Mouse (Mus musculus): ENCODE data around the gene Gja5. TPM values are rescaled to one million over a fixed set of nuclear protein-coding genes. Genes with fewer than 3 reads are reported as not detected.
"Not testable (repeated sequence)": the region's sequence is repeated elsewhere in the genome, so short reads cannot be mapped to it uniquely, and the experiment has no call there.

Gene Gja5
- polyA plus RNA-seq, 1 experiment from 2014 or later: 3.0 TPM

GRCm38 (mm10) chr3:97039721-97040120 is 135.2 kb downstream of the Gja5 start:
- Histone ChIP-seq H3K9me3 (replicated peaks) (no peaks in the 10 kb centered on the region), H3K4me3 (replicated peaks) (no peak overlapping the region), H3K27me3 (replicated peaks) (no peaks in the 10 kb centered on the region), H3K36me3 (no peaks in the 10 kb centered on the region), H3K4me1 (0 out of 2 replicates have a peak, but pooled peaks cover 10% of the 10 kb centered on the region), H3K9ac (replicated peaks) (no peak overlapping the region), H3K27ac (replicated peaks) (no peak overlapping the region), H3K4me2 (no peak overlapping the region)
- 87% methylated on average over 6 of the region's 6 CpGs for WGBS
- ATAC-seq (ENCODE audit: low FRiP score): no peak

- Histone ChIP-seq H3K9ac (replicated peaks) (no peak overlapping the region), H3K27ac (replicated peaks) (no peak overlapping the region), H3K4me2 (no peak overlapping the region), H3K9me3 (replicated peaks) (no peaks in the 10 kb centered on the region), H3K36me3 (no peaks in the 10 kb centered on the region), H3K4me1 (no peaks in the 10 kb centered on the region), H3K27me3 (replicated peaks) (no peaks in the 10 kb centered on the region), H3K4me3 (replicated peaks) (no peak overlapping the region)
- 73% methylated on average over 5 of the region's 5 CpGs for WGBS
- ATAC-seq (ENCODE audit: low FRiP score): no peak
Measured at GRCm38 (mm10) chr3:97044188-97044587, 139.7 kb downstream of the Gja5 start.

GRCm38 (mm10) chr3:97047757-97048156 is 143.3 kb downstream of the Gja5 start:
- H3K27ac ChIP-seq (replicated peaks): no peak overlapping the region
- H3K4me3 ChIP-seq (replicated peaks): no peak overlapping the region
- ATAC-seq (ENCODE audit: low FRiP score): no peak
- H3K27me3 ChIP-seq (replicated peaks): no peaks in the 10 kb centered on the region
- peaks cover 5% of the 10 kb centered on the region; the same call in 1 of the 2 replicates for H3K4me1 ChIP-seq
- no peaks in the 10 kb centered on the region for H3K9me3 ChIP-seq (replicated peaks)
- no peak overlapping the region for H3K4me2 ChIP-seq
- H3K36me3 ChIP-seq: no peaks in the 10 kb centered on the region
- 94% methylated on average over 4 of the region's 4 CpGs for WGBS
- no peak overlapping the region for H3K9ac ChIP-seq (replicated peaks)

GRCm38 (mm10) chr3:97048360-97048759 is 143.9 kb downstream of the Gja5 start:
- no peak for ATAC-seq (ENCODE audit: low FRiP score)

DNA sequence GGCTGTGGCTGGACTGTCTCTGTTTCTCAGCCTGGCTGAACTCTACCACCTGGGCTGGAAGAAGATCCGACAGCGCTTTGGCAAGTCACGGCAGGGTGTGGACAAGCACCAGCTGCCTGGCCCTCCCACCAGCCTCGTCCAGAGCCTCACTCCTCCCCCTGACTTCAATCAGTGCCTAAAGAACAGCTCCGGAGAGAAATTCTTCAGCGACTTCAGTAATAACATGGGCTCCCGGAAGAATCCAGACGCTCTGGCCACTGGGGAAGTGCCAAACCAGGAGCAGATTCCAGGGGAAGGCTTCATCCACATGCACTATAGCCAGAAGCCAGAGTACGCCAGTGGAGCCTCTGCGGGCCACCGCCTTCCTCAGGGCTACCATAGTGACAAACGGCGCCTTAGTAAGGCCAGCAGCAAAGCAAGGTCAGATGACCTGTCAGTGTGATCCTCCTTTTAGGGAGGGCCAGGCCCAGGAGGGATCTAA is 146.8 kb downstream of the Gja5 start:
- WGBS: 46% methylated on average over 13 of the region's 13 CpGs
- H3K4me1 ChIP-seq: peaks cover 5% of the 10 kb centered on the region; the same call in 1 of the 2 replicates
- no peak for ATAC-seq (ENCODE audit: low FRiP score)
- H3K9me3 ChIP-seq (replicated peaks): no peaks in the 10 kb centered on the region
- H3K9ac ChIP-seq (replicated peaks): no peak overlapping the region
- H3K4me2 ChIP-seq: no peak overlapping the region
- no peaks in the 10 kb centered on the region for H3K27me3 ChIP-seq (replicated peaks)
- H3K36me3 ChIP-seq: no peaks in the 10 kb centered on the region
- H3K27ac ChIP-seq (replicated peaks): no peak overlapping the region
- H3K4me3 ChIP-seq (replicated peaks): no peak overlapping the region

More at GRCm38 (mm10) chr3:97048360-97048759, 143.9 kb downstream of the Gja5 start:
- Histone ChIP-seq H3K9ac (replicated peaks) (no peak overlapping the region), H3K36me3 (no peaks in the 10 kb centered on the region), H3K27me3 (replicated peaks) (no peaks in the 10 kb centered on the region), H3K4me3 (replicated peaks) (no peak overlapping the region), H3K27ac (replicated peaks) (no peak overlapping the region), H3K9me3 (replicated peaks) (no peaks in the 10 kb centered on the region), H3K4me1 (peaks cover 5% of the 10 kb centered on the region; the same call in 1 of the 2 replicates), H3K4me2 (no peak overlapping the region)

DNA sequence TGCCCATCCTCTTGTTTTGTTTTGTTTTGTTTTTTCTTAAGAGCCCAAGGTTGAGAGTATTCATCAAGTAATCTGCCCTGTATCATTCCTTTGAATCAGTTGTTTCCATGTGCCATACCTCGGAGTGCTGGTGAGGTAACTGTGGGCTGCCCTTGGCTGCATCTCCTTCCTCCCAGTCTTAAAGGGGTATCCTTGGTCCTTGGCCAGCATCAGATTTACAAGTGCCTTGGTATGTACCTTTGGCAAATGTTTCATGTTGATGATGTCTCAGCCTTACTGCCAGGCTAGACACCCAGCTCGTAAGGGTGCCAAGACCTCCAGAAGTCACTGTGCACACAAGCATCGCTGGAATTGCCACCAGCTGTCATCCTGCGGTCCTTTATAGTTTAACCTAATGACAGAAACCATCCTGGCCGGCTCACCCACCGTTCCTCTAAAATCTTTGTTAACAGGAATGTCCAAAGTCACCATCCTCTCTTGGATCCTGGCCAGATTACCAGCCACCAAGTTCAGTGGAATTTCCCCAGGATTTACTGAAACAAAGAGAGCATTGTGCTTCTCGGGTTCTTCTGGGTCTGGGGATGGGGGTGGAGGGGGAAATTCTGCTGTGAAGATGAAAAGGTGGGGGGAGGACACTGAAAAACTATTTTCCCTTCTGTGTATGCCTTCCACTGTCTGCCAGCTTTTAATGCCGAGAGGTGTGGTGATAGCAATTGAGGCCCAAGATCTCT is 147.7 kb downstream of the Gja5 start:
- Histone ChIP-seq H3K4me2 (no peak overlapping the region), H3K9me3 (replicated peaks) (no peaks in the 10 kb centered on the region), H3K36me3 (no peaks in the 10 kb centered on the region), H3K4me3 (replicated peaks) (no peak overlapping the region), H3K27me3 (replicated peaks) (no peaks in the 10 kb centered on the region), H3K9ac (replicated peaks) (no peak overlapping the region), H3K4me1 (peaks cover 5% of the 10 kb centered on the region; the same call in 1 of the 2 replicates), H3K27ac (replicated peaks) (no peak overlapping the region)
- no peak for ATAC-seq (ENCODE audit: low FRiP score)
- WGBS: 50% methylated on average over 8 of the region's 8 CpGs

- Histone ChIP-seq H3K9ac (replicated peaks) (no peak overlapping the region), H3K9me3 (replicated peaks) (no peaks in the 10 kb centered on the region), H3K36me3 (no peaks in the 10 kb centered on the region), H3K27ac (replicated peaks) (no peak overlapping the region), H3K4me3 (replicated peaks) (no peak overlapping the region), H3K4me2 (no peak overlapping the region), H3K27me3 (replicated peaks) (no peaks in the 10 kb centered on the region), H3K4me1 (no peaks in the 10 kb centered on the region)
- ATAC-seq (ENCODE audit: low FRiP score): no peak
- 89% methylated on average over 5 of the region's 5 CpGs for WGBS
Measured at GRCm38 (mm10) chr3:97058704-97059103, 154.2 kb downstream of the Gja5 start.

DNA sequence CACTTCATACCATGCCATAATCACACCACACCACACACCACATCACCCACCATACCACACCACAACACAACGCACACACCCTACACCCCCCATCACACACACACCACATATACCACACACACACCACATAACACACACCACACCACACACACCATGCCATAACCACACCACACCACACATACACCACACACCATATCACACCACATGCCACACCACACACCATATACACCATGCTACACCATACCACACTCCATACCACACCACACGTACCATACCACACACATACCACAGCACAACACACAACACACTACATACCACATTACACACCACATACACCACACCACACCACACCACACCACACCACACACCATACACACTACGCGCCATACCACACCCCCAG is 155.6 kb downstream of the Gja5 start:
- H3K9me3 ChIP-seq (replicated peaks): no peaks in the 10 kb centered on the region
- no peaks in the 10 kb centered on the region for H3K4me1 ChIP-seq
- H3K27me3 ChIP-seq (replicated peaks): no peaks in the 10 kb centered on the region
- H3K36me3 ChIP-seq: no peaks in the 10 kb centered on the region
- no peak overlapping the region for H3K4me2 ChIP-seq
- no peak overlapping the region for H3K4me3 ChIP-seq (replicated peaks)
- no peak overlapping the region for H3K27ac ChIP-seq (replicated peaks)
- ATAC-seq (ENCODE audit: low FRiP score): no peak
- H3K9ac ChIP-seq (replicated peaks): no peak overlapping the region
- 98% methylated on average over 4 of the region's 4 CpGs for WGBS

- Histone ChIP-seq H3K9me3 (replicated peaks) (no peaks in the 10 kb centered on the region), H3K4me2 (no peak overlapping the region), H3K4me1 (no peaks in the 10 kb centered on the region), H3K36me3 (no peaks in the 10 kb centered on the region), H3K4me3 (replicated peaks) (no peak overlapping the region), H3K27me3 (replicated peaks) (no peaks in the 10 kb centered on the region), H3K9ac (replicated peaks) (no peak overlapping the region), H3K27ac (replicated peaks) (no peak overlapping the region)
- ATAC-seq (ENCODE audit: low FRiP score): no peak
- WGBS: 79% methylated on average over 5 of the region's 5 CpGs
Measured at GRCm38 (mm10) chr3:97062814-97063213, 158.3 kb downstream of the Gja5 start.

DNA sequence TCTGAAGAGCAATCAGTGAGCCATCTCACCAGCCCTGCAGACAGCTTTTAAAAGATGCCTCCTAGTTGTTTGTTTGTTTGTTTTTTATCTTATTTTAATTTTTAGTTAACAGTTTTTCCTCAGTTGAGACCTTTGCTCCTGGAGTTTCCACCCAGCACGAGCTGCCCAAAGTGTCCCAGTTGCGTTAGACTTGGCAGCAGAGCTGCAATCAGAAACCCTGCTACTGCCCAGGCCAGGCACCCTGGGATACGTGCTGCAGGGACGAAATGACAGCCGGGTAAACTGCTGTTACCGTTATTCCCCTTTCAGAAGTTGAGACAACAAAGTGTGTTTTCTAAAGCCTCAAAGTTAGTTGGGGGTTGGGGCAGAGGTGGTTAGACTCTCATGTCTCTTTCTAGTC is 159.6 kb downstream of the Gja5 start:
- Histone ChIP-seq H3K27ac (replicated peaks) (no peak overlapping the region), H3K36me3 (no peaks in the 10 kb centered on the region), H3K4me3 (replicated peaks) (no peak overlapping the region), H3K9me3 (replicated peaks) (no peaks in the 10 kb centered on the region), H3K9ac (replicated peaks) (no peak overlapping the region), H3K27me3 (replicated peaks) (no peaks in the 10 kb centered on the region), H3K4me2 (no peak overlapping the region), H3K4me1 (no peaks in the 10 kb centered on the region)
- ATAC-seq (ENCODE audit: low FRiP score): no peak
- 63% methylated on average over 6 of the region's 6 CpGs for WGBS

DNA sequence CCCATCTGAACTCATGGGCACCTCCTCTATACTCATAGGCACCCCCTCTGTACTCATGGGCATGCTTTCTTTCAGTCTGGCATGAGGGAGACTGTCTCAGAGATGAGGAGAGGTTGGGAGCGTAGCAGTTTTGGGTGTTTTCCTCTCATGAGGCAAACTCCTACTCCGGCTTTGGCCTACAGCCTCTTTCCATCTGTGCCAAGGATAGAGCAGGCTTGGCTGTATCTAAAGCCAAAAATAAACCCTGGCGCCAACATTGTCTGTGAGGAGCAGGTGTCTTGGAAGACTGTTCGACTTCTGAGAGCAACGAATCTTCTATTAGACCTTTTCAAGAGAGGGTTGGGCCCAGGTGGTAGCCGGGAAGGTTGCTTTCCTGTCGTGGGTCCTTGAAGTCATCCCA is 165.1 kb downstream of the Gja5 start:
- H3K9me3 ChIP-seq (replicated peaks); H3K36me3 ChIP-seq; ATAC-seq (ENCODE audit: low FRiP score); H3K4me1 ChIP-seq; H3K4me3 ChIP-seq (replicated peaks); H3K27ac ChIP-seq (replicated peaks); H3K4me2 ChIP-seq; H3K27me3 ChIP-seq (replicated peaks); H3K9ac ChIP-seq (replicated peaks): not testable (repeated sequence)
- WGBS: 91% methylated on average over 7 of the region's 7 CpGs

DNA sequence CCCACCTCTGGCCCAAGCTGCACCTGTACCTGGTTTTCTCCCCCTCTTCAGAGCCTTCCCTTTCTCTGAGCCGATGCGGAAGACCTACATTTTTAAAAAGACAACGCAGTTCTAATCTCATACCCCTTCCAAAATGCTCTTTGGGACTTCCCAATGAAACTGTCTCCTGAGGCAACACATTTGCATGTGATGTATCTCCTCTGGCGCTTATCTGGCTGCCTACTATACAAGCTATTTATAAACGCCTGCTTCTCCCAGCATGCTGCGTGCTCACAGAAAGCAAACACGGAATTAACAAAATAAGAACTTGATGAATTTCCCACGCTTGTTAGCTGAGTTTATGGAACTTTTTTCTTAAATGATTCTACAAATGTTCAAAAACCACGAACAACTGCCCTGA is 167.4 kb downstream of the Gja5 start:
- not testable (repeated sequence) for H3K27ac ChIP-seq (replicated peaks); H3K36me3 ChIP-seq; H3K27me3 ChIP-seq (replicated peaks); ATAC-seq (ENCODE audit: low FRiP score); H3K9ac ChIP-seq (replicated peaks); H3K9me3 ChIP-seq (replicated peaks); H3K4me1 ChIP-seq; H3K4me3 ChIP-seq (replicated peaks); H3K4me2 ChIP-seq
- 57% methylated on average over 9 of the region's 9 CpGs for WGBS
